Mouse (Mus musculus) bone marrow macrophage, adult 2 months (primary cell): Measurements from ENCODE around the gene Yif1a.

Experiments used
- CTCF ChIP-seq: IDR thresholded peaks from 2 replicates; pipeline ENCODE4 v1.5.1; 2012; ENCODE audit warnings: low read depth, mild to moderate bottlenecking, low read length, moderate library complexity
- POLR2A ChIP-seq: IDR thresholded peaks from 2 replicates; pipeline ENCODE4 v1.6.1; 2012; ENCODE audit warnings: mild to moderate bottlenecking, low read depth, low read length, borderline replicate concordance

GRCm38 (mm10) chr19:5071545-5072369 is 16.6 kb upstream of the Yif1a start:
- TF ChIP-seq CTCF (no peak), POLR2A (no peak)
